Mouse (Mus musculus) ovary, postnatal 36 days (tissue): ENCODE measurements around the gene Tssk3.
A peak's percentile ranks its signal among the peaks of the same experiment; 100 is the strongest.
"Not testable (repeated sequence)": the region's sequence is repeated elsewhere in the genome, so short reads cannot be mapped to it uniquely, and the experiment has no call there.

ENCODE experiments used
- DNase-seq: peaks from one replicate; pipeline ENCODE4 v3.0.0; 2022; ENCODE audit warnings: low spot score, mixed read lengths

Gene Tssk3

GRCm38 (mm10) chr4:129500607-129501566 lies 10.1 kb upstream of the Tssk3 start:
- peak; percentile 92 for DNase-seq

GRCm38 (mm10) chr4:129500017-129500416 lies 9.2 kb upstream of the Tssk3 start:
- no peak for DNase-seq

- no peak for DNase-seq
Measured at GRCm38 (mm10) chr4:129498941-129499340, 8.1 kb upstream of the Tssk3 start.

DNA sequence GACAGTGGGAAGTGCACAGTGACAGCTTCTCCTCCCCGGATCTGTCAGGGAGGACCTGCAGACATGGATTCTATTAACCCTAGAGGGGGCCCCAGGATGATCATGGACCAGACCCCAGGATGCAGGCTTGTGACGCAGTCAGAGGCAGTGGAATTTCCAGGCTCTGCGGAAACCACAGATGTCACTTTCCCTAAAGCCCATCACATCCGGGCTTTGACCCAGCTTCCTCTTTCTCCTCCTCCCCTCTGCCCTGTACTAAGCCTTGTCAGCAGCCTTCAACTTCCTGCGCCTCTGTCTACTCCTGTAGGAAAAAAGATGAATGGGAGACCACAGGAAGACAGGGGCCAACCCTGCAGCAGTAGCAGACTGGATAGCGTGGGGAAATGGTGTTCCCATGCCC lies 5.8 kb upstream of the Tssk3 start:
- DNase-seq = no peak

DNA sequence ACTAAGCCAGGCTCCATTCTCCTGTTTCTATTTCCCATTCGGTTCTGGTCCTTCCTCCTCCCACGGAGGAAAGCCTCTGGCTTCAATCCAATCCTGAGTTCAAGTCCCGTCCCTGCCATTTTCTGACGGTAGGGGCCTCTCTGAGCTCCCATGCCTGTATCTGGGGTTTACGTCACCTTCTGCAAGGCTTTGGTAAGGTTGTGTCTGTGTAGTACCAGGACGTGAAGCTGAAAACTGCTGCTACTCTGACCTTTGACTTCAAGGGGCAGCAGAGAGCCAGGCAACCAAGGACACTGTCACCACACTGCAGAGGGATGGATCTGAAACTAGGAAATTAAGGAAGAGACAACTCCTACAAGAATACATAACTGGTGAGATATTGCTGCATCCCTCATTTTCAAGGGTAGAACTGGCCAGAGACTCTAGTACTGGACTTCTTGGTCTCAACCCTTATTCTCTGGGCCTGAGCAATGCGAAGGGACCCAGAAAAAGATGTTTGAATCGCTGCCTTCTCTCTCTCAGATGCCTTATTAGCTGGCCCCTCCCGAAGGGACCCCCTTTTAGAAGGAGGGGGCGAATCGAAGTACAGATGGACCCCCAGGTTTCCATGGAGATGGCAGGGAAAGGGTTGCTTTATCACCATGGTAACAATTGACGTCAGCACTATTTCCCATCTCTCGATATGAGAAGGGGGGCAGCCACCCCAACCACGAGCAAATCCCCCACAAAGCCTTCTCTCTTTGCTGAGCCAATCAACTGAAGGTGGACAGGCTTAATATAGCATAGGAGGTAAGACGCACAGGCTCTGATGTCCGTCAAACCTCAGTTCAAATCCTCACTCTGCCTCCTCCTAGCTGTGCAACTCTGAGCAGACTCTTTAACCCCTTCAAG lies 5.1 kb upstream of the Tssk3 start:
- DNase-seq = no peak

DNA sequence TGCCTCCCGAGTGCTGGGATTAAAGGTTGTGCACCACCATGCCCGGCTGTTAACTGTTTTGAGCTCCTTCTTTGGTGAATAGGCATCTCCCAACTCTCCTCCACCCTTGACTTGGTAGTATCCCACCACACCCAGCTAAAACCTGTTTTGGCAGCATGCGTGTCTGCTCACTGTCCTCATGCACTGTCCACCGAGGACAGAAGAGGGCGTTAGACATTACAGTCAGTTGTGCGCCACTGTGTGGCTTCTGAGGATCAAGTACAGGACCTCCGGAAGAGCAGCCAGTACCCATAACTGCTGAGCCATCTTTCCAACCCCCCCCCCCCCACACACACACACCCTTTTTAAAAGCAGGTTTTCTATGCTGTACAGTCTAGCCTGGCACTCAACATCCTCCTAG lies 3.9 kb upstream of the Tssk3 start:
- DNase-seq = no peak

GRCm38 (mm10) chr4:129481090-129481489 lies 9.7 kb downstream of the Tssk3 start:
- DNase-seq = no peak

DNA sequence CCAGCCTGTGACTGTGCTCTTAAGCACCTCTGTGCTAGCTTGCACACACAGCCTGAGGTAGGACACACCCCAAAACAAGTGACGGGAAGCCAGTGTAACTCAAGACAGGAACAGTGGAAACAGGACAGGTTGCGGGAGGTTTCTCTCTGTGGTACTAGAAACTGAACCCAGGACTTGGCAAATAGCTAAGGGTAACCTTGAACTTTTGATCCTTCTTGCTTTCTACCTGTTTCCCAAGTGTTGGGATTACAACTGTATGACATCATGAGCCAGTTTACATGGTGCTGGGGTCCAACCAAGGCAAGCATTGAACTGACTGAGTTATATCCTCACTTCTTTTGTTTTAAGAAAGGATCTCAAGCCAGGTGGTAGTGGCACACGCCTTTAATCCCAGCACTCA lies 11.0 kb downstream of the Tssk3 start:
- no peak for DNase-seq

DNA sequence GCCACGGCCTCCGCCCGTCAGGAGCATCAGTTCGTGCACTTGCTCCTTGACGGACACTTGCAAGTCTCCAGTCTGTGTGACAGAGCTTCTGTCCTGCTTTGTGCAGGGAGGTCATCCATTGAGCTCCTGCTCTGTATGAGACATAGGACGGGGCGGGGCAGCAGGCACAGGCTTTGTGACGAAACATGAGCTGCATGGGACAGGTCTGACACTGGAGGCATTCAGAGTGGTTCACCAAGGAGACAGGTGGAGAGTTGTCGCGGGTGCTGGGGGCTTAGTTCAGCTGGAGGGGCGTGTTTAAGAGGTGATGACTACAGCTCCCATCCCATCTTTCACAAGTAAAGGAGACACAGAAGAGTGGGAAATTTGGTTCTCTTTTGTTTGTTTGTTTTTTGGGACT lies 14.8 kb downstream of the Tssk3 start:
- no peak for DNase-seq

DNA sequence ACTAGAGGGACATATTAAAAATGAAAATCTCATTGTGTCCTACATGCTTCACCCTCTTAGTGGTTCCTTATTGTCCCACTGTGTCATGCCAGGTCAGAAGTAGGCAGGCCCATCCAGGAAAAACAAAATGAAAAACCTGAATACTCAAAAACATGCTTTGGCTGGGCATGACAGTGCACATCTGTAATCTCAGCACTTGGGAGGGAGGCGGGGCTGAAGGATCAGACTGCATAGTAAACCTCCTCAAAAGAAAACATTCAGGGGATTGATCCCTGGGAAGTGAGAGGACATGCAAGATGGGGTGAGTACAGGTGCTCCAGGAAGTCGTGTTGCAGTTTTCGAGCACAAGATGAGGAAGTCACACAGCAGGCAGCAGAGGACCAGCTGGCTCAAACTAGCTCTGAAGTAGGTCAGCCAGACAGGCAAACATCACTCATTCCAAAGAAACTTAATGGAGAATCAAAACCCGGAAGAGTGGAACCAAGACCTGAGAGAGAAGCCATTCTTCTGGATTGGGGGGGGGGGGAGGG lies 26.5 kb downstream of the Tssk3 start:
- DNase-seq = no peak

DNA sequence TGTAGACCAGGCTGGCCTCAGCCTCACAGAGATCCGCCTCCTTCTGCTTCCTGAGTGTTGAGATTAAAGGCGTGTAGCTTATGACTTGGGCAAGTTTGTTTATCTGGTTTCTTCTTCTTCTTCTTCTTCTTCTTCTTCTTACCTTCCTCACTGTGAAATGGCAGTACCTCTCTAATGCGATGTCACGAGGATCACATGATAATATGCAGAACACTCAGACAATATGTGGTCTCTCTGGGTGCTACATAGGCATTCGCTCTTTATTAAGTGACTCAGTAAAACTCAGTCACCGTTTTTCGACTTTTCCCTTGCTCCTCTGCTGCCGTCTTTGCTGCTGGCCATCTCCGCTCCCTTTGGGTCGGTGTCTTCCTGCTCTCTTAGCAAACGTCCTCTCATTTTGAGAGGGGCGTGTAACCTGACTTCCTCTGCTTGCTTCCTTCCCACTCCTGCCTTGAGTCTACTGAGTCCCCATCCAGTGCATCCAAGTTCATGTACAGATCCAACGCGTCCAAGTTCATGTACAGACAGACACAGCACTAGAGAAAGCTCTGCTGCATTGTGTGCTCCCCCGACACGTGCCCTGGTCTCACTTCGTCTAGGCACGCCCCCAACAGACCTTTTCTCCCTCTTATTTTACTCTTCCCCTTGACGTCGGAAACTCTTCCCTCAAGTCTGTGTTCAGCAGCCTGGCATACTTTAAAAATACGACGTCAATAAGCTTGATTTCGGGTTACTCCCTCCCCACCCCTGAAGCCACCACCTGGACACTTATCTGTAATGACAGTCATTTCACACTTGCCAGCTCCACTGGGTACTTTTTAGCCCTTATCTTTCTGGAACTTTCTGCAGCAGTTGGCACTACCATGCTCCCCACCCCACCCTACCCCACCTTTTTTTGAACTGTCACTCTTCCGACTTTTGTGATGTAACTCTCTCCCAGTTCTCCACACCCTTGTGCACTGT lies 27.4 kb downstream of the Tssk3 start:
- no peak for DNase-seq

- no peak for DNase-seq
Measured at GRCm38 (mm10) chr4:129462118-129462517, 28.7 kb downstream of the Tssk3 start.

- DNase-seq = peak; percentile 98
Measured at GRCm38 (mm10) chr4:129461183-129461960, 29.4 kb downstream of the Tssk3 start, which contains the start of gene Bsdc1. Bsdc1 (plus strand) TSS chr4:129461581.

DNA sequence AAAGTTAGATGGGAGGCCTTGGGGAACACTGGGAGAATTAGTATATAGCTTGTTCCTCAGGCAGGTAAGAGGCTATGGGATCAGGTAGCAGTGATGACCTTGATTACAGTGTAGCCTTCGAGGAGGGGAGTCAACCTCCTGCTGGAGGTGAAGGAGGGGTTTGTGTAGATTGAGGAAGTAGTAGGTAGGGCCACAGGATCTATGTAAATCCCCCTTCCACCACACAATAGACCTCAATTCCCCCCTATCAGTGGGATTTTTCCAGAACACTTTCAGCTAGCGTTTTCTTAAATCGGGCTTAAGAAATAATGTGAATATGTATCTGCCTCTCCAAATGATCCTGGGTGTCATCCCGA lies 30.0 kb downstream of the Tssk3 start:
- no peak for DNase-seq

GRCm38 (mm10) chr4:129459726-129460125 lies 31.1 kb downstream of the Tssk3 start:
- DNase-seq = no peak

DNA sequence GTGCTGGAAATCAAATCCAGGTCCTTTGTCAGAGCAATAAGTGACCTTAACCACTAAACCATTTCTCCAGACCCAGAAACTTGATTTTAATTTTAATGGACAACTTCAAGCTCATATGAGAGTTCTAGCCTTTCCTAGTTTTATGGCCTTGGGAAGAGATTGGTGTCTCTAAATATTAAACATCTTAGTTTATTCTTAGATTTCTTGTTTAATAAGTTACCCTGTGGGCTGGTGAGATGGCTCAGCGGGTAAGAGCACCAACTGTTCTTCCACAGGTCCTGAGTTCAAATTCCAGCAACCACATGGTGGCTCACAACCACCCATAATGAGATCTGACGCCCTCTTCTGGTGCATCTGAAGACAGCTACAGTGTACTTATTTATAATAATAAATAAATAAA lies 33.5 kb downstream of the Tssk3 start:
- DNase-seq = not testable (repeated sequence)

GRCm38 (mm10) chr4:129456126-129456525 lies 34.7 kb downstream of the Tssk3 start:
- no peak for DNase-seq

GRCm38 (mm10) chr4:129455265-129455664 lies 35.6 kb downstream of the Tssk3 start:
- DNase-seq = peak; percentile 30

GRCm38 (mm10) chr4:129451471-129452169 lies 39.2 kb downstream of the Tssk3 start:
- no peak for DNase-seq

DNA sequence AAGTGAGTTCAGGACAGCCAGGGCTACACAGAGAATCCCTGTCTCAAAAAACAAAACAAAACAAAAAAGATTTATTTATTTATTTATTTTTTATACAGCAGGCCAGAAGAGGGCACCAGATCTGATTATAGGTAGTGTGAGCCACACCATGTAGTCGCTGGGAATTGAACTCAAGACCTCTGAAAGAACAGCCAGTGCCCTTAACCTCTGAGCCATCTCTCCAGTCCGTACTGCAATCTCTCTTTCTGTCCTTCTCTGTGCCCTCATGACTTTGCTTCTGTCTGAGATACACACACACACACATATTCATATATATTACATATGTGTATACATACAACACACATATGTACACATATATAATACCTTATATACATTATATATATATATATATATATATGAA lies 40.0 kb downstream of the Tssk3 start:
- no peak for DNase-seq
